Mouse (Mus musculus): Measurements from ENCODE around the gene Sos1. TPM values are rescaled to one million over a fixed set of nuclear protein-coding genes. Genes with fewer than 3 reads are reported as not detected.
"Not testable (repeated sequence)": the region's sequence is repeated elsewhere in the genome, so short reads cannot be mapped to it uniquely, and the experiment has no call there.

Gene Sos1
- total and polyA plus RNA-seq, 2 experiments from 2014 or later = 7.2 to 29.0 TPM

DNA sequence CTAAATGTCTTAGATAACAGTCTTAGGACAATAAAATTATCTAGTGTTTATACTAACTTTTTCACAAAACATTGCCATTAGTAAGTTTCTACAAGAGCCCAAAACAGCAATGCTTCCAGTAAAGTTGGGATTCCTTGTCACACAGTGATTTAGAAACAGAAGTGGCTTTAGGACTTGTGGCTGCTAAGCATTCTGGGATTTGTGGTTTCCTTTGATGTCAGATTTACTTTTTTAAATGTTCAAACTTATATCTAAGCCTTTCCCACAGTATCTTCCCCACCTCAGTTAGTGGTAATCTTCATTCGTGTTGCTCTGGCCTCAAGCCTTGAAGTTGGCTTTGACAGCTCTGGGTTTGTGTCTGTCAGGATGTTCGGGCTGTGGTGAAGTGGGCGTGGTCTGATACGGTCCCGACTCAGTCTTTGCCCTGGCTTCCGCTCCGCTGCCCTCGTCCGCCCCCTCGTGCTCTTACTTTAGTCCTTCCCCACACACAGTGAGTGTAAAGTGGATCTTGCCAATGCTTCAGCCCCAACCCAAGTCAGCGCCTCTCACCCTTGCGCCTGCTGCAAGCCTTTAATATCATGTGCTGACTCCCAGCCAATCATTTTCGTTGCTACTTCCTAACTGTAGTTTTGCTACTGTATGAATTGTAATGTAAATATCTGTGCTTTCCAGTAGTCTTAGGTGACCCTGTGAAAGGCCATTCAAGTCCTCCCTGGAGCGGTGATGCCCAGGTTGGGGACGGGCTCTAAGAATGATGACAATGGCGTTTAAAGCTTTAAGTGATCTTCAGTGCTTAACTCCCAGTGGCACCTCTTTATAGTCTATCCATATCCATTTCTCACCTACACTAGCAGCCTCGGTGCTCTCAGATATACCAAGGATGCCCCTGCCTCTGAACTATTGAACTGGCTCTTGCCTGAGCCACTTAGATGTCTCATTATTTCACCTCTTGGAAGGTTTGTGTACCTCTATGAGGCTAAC, 88.5 kb downstream of the Sos1 start:
- no peaks in the 10 kb centered on the region for H3K27me3 ChIP-seq (ENCODE audit: insufficient read depth, low read length)
- 15% methylated on average over 17 of the region's 17 CpGs for WGBS
- H3K9me3 ChIP-seq (ENCODE audit: low read length) = no peaks in the 10 kb centered on the region
- TF ChIP-seq CTCF (IDR thresholded peaks at IDR 0.05) = peak; percentile 65
- H3K4me3 ChIP-seq (ENCODE audit: low read depth, low read length) = peak overlapping the region; percentile 47
- 0 out of 2 replicates have a peak overlapping the region, but pooled peaks have one; percentile 20 for H3K9ac ChIP-seq (replicated peaks; ENCODE audit: low read length, poor library complexity, severe bottlenecking)
- ATAC-seq (ENCODE audit: low FRiP score) (peak; percentile 85), DNase-seq (ENCODE audit: low spot score) (peak; percentile 64)
- H3K36me3 ChIP-seq (ENCODE audit: insufficient read depth, low read length) = no peaks in the 10 kb centered on the region
- no peaks in the 10 kb centered on the region for H3K4me1 ChIP-seq (ENCODE audit: insufficient read depth, low read length)
- H3K27ac ChIP-seq (ENCODE audit: low read depth, low read length) = no peak overlapping the region
- H3K4me2 ChIP-seq (ENCODE audit: low read depth, low read length, poor library complexity, severe bottlenecking) = peak overlapping the region; percentile 59

DNA sequence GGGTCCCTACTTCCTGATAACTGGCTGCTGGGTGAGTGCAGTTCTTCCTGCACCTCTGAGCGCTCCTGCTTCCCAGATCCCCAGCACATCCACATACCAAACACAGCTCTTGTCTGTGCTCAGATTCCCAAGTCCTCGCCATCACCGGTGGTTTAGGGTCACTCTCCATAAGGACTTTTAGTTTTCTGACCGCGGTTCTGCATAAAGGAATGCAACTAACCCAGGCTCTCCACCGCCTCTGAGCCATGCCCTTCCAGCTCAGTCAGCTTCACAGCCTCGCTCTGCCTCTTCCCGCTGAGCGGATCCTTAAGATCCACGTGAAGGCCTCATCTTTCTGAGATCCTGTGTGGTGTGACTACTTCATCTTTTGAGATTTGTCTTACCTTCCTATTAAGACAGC, 90.2 kb downstream of the Sos1 start:
- Histone ChIP-seq H3K4me2 (ENCODE audit: low read depth, low read length, poor library complexity, severe bottlenecking) (no peak overlapping the region), H3K9me3 (ENCODE audit: low read length) (no peaks in the 10 kb centered on the region), H3K36me3 (ENCODE audit: insufficient read depth, low read length) (no peaks in the 10 kb centered on the region), H3K4me3 (ENCODE audit: low read depth, low read length) (no peak overlapping the region), H3K27me3 (ENCODE audit: insufficient read depth, low read length) (no peaks in the 10 kb centered on the region), H3K27ac (ENCODE audit: low read depth, low read length) (no peak overlapping the region), H3K4me1 (ENCODE audit: insufficient read depth, low read length) (no peaks in the 10 kb centered on the region), H3K9ac (replicated peaks; ENCODE audit: low read length, poor library complexity, severe bottlenecking) (no peak overlapping the region)
- WGBS = 66% methylated on average over 10 of the region's 10 CpGs
- ATAC-seq (ENCODE audit: low FRiP score) (no peak), DNase-seq (ENCODE audit: low spot score) (no peak)
- no peak for TF ChIP-seq CTCF (IDR thresholded peaks at IDR 0.05)

DNA sequence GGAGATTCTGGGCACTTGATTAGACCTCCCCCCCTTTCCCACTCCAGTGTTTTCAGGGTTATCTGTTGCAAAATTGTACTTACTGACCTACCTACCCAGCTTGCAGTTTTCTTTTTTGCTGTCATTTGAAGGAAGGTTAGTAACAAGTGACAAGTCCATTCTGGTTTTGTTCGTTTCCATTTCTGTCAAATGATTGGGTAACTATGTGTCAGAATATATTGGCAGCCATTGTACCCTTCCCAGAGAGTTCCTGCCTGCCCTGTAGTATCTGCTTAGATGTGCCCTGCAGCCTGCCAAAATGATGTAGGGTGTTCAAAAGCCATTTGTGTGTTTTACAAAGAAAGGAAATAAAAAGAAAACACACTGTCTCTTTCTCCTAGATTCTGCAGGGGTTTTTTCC, 94.6 kb downstream of the Sos1 start:
- DNase-seq (ENCODE audit: low spot score) = no peak
- TF ChIP-seq CTCF (IDR thresholded peaks at IDR 0.05) = no peak
- WGBS = 63% methylated on average over 1 of the region's 1 CpGs
- Histone ChIP-seq H3K9me3 (ENCODE audit: low read length) (no peaks in the 10 kb centered on the region), H3K4me1 (ENCODE audit: insufficient read depth, low read length) (no peaks in the 10 kb centered on the region), H3K4me3 (ENCODE audit: low read depth, low read length) (no peak overlapping the region), H3K27me3 (ENCODE audit: insufficient read depth, low read length) (no peaks in the 10 kb centered on the region), H3K36me3 (ENCODE audit: insufficient read depth, low read length) (no peaks in the 10 kb centered on the region), H3K4me2 (ENCODE audit: low read depth, low read length, poor library complexity, severe bottlenecking) (no peak overlapping the region), H3K9ac (replicated peaks; ENCODE audit: low read length, poor library complexity, severe bottlenecking) (no peak overlapping the region), H3K27ac (ENCODE audit: low read depth, low read length) (no peak overlapping the region)
- ATAC-seq (ENCODE audit: low FRiP score) = no peak

DNA sequence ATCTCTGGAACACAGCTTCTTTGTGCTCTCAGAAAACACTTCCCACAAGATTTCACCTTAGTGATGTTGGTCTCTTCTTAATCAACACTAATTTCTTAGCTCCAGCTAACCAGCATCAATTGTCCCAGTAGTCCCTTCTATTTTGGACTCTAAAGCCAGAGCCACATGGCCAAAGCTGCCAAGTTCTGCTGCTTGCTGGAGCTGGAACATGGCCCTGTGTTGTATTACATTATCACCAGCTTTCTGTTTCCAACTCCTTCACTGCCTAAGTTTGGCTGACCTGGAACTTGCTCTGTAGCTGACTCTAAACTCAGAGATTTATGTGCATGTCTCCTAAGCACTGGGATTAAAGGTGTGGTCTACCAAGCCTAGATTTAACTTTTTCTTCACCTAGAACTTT, 101.9 kb downstream of the Sos1 start:
- not testable (repeated sequence) for H3K4me2 ChIP-seq (ENCODE audit: low read depth, low read length, poor library complexity, severe bottlenecking); H3K27ac ChIP-seq (ENCODE audit: low read depth, low read length); H3K9ac ChIP-seq (replicated peaks; ENCODE audit: low read length, poor library complexity, severe bottlenecking); H3K9me3 ChIP-seq (ENCODE audit: low read length); H3K4me1 ChIP-seq (ENCODE audit: insufficient read depth, low read length); H3K36me3 ChIP-seq (ENCODE audit: insufficient read depth, low read length); H3K4me3 ChIP-seq (ENCODE audit: low read depth, low read length); H3K27me3 ChIP-seq (ENCODE audit: insufficient read depth, low read length); ATAC-seq (ENCODE audit: low FRiP score); DNase-seq (ENCODE audit: low spot score)

DNA sequence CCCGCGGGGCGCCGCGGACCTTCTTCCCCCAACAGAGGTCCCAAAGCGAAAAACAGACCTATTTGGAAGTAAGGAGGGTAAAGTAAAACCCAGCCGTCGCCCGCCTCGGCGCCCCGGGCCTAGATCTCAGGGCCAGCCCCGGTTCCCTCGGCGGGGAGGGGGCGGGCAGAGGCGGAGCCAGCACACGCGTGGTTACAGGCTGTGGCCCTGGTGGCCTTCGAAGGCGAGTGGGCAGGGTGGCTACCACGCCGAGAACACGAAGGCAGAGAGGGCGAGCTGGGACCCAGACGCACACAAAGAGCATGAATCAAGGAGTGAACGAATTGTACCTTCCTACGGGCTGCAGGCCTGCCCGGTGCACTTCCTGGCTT, 106.5 kb downstream of the Sos1 start:
- Histone ChIP-seq H3K36me3 (ENCODE audit: insufficient read depth, low read length) (no peaks in the 10 kb centered on the region), H3K4me2 (ENCODE audit: low read depth, low read length, poor library complexity, severe bottlenecking) (peak overlapping the region; percentile 75), H3K9ac (replicated peaks; ENCODE audit: low read length, poor library complexity, severe bottlenecking) (peak overlapping the region; percentile 72), H3K9me3 (ENCODE audit: low read length) (no peaks in the 10 kb centered on the region), H3K4me3 (ENCODE audit: low read depth, low read length) (peak overlapping the region; percentile 45), H3K27ac (ENCODE audit: low read depth, low read length) (peak overlapping the region; percentile 83), H3K27me3 (ENCODE audit: insufficient read depth, low read length) (no peaks in the 10 kb centered on the region), H3K4me1 (ENCODE audit: insufficient read depth, low read length) (0 out of 2 replicates have a peak, but pooled peaks cover 3% of the 10 kb centered on the region)
- no peak for TF ChIP-seq CTCF (IDR thresholded peaks at IDR 0.05)
- ATAC-seq (ENCODE audit: low FRiP score) (peak; percentile 82), DNase-seq (ENCODE audit: low spot score) (no peak)
- 16% methylated on average over 28 of the region's 29 CpGs for WGBS

DNA sequence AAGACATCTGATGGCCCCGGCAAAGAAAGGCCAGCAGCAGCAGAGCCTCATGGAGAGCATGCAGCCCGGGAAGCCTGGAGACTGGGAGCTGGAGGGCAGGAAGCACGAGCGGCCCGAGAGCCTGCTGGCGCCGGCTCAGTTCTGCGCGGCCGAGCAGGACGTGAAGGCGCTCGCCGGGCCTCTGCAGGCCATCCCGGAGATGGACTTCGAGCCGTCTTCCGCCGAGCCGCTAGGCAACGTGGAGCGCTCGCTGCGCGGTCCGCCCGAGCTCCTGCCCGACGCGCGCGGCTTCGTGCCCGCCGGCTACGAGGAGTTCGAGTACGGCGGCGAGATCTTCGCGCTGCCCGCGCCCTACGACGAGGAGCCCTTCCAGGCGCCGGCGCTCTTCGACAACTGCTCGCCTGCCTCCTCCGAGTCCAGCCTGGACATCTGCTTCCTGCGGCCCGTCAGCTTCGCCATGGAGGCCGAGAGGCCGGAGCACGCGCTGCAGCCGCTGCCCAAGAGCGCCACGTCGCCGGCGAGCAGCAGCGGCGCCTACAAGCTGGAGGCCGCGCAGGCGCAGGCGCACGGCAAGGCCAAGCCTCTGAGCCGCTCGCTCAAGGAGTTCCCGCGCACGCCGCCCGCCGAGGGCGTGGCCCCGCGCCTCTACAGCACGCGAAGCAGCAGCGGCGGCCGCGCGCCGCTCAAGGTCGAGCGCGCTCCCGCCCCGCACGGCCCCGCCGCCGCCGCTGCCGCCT, 107.1 kb downstream of the Sos1 start, which contains the start of gene Gm10190:
Gm10190 (minus strand) TSS at position 553 of the 737 bp plus-strand sequence.
- peak within 1 kb of the TSS; percentile 83 for H3K27ac ChIP-seq (ENCODE audit: low read depth, low read length)
- DNase-seq (ENCODE audit: low spot score) = peak; percentile 96

More for the DNA sequence above, 107.1 kb downstream of the Sos1 start, which contains the start of gene Gm10190:
- Histone ChIP-seq H3K9ac (replicated peaks; ENCODE audit: low read length, poor library complexity, severe bottlenecking) (peak within 1 kb of the TSS; percentile 72), H3K9me3 (ENCODE audit: low read length) (no peaks in the 10 kb centered on the region), H3K4me3 (ENCODE audit: low read depth, low read length) (peak within 1 kb of the TSS; percentile 45), H3K27me3 (ENCODE audit: insufficient read depth, low read length) (no peaks in the 10 kb centered on the region), H3K36me3 (ENCODE audit: insufficient read depth, low read length) (no peaks in the 10 kb centered on the region), H3K4me1 (ENCODE audit: insufficient read depth, low read length) (0 out of 2 replicates have a peak, but pooled peaks cover 3% of the 10 kb centered on the region), H3K4me2 (ENCODE audit: low read depth, low read length, poor library complexity, severe bottlenecking) (peak within 1 kb of the TSS; percentile 75)
- whole genome bisulfite sequencing = 4% methylated on average over 76 of the region's 102 CpGs
- ATAC-seq (ENCODE audit: low FRiP score) = peak; percentile 99
- TF ChIP-seq CTCF (IDR thresholded peaks at IDR 0.05) = no peak

Data from midbrain, postnatal 0 days (tissue).